Mouse (Mus musculus): ENCODE results near the gene Vmn2r48. TPM values are rescaled to one million over a fixed set of nuclear protein-coding genes. Genes with fewer than 3 reads are reported as not detected.
"Not testable (repeated sequence)": the region's sequence is repeated elsewhere in the genome, so short reads cannot be mapped to it uniquely, and the experiment has no call there.

Vmn2r48 gene
- total RNA-seq (2021) = not detected

DNA sequence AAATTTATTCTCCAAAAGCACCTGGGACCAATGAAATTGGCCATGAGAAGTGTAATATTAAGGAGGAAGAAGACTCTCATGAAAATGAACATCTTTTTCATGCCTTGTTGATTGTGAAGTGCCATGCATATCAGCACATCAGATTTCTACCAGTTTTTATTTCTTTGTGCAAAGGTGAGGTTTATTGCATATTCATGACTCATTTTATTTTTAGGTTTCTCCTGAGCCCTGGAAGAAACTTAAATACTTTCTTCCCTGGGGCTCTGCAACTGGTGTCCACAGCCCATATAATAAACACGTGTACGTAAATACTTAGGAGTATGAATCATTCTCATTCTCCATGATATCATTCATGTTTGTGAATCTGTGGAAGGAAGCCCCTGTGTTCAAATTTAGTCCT lies at the start of gene Vmn2r48:
TSS of gene Vmn2r48 (minus strand) at position 101 of the 400 bp plus-strand sequence.
- DNase-seq (ENCODE audit: extremely low spot score in 1 of 2, low spot score in 2 of 2); intact Hi-C loops (cut with DNase I): not testable (repeated sequence)

DNA sequence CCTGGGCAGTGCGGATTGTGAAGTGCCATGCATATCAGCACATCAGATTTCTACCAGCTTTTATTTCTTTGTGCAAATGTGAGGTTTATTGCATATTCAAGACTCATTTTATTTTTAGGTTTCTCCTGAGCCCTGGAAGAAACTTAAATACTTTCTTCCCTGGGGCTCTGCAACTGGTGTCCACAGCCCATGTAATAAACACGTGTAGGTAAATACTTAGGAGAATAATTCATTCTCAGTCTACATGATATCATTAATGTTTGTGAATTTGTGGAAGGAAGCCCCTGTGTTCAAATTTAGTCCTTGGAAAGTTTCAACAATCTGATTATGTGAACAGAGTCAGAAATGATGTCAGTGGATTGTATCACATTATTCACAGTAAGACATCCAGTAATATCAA lies 38.8 kb upstream of the Vmn2r48 start, which contains the start of gene Vmn2r49:
TSS of gene Vmn2r49 (minus strand) at position 101 of the 400 bp plus-strand sequence.
- DNase-seq (ENCODE audit: extremely low spot score in 1 of 2, low spot score in 2 of 2); intact Hi-C loops (cut with DNase I): not testable (repeated sequence)

Other genes with a start within 250 kb of the Vmn2r48 start
- not detected for gene Vmn2r46, start 183.0 kb downstream of the Vmn2r48 start, total RNA-seq (2021)
- gene Vmn2r47, start 112.3 kb downstream of the Vmn2r48 start, total RNA-seq (2021) = not detected
- not detected for gene Vmn2r49, start 38.7 kb upstream of the Vmn2r48 start, total RNA-seq (2021)
- gene Vmn2r50, start 99.7 kb upstream of the Vmn2r48 start, total RNA-seq (2021) = not detected
- gene Vmn2r51, start 152.2 kb upstream of the Vmn2r48 start, total RNA-seq (2021) = not detected
- gene Vmn2r52, start 223.0 kb upstream of the Vmn2r48 start, total RNA-seq (2021) = not detected